Mouse (Mus musculus): ENCODE measurements at regions not wholly inside any gene's neighbourhood (a gene's known extent, or its start where the extent isn't known, plus 50 kb on each side); places are given as distances from the start of the nearest gene placed in this dataset.

DNA sequence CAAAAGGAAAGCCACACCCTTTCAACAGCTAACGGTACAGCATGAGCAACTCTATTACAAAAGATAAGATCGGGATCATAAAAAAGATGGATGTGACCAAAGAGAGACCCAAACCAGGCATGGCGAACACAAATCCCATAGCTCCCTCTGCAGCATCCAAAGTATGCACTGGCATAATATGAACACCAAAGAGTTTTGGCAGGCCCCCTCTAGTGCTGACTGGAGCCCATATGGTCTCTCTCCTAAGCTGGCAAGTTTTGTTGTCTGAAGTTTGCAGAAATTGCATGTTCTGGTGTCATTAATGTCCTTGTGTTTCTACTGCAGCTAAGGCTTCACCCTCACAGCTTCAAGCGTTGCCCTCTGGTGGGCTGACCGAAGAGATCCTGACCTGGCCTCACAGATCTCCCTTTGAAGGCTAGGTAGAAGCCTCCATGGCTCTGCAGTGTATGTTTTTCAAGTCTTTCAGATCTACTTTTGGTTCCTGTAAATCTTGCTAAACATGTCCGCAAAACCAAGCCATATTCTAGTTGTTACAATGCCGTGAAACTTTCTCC, 75.7 kb upstream of the Bcl2l14 start:
- no peak overlapping the region for H3K4me3 ChIP-seq (replicated peaks; ENCODE audit: low read length)
- no peaks in the 10 kb centered on the region for H3K36me3 ChIP-seq (ENCODE audit: control insufficient read depth, insufficient read depth, low read length)
- ATAC-seq (ENCODE audit: low FRiP score, low read depth), result no peak
- no peak for DNase-seq (ENCODE audit: low spot score)
- no peak overlapping the region for H3K4me2 ChIP-seq (replicated peaks; ENCODE audit: low read depth, low read length, severe bottlenecking)
- no peak overlapping the region for H3K27ac ChIP-seq (replicated peaks; ENCODE audit: low read depth, low read length)
- no peak overlapping the region for H3K9ac ChIP-seq (ENCODE audit: low read depth, low read length, severe bottlenecking)
- H3K9me3 ChIP-seq (ENCODE audit: control insufficient read depth, low read length), result no peaks in the 10 kb centered on the region
- no peaks in the 10 kb centered on the region for H3K4me1 ChIP-seq (ENCODE audit: control insufficient read depth, insufficient read depth, low read length)
- WGBS, result 91% methylated on average over 7 of the region's 7 CpGs
- no peaks in the 10 kb centered on the region for H3K27me3 ChIP-seq (ENCODE audit: control insufficient read depth, insufficient read depth, low read length)
- TF ChIP-seq POLR2A (IDR thresholded peaks at IDR 0.05; ENCODE audit: borderline replicate concordance, extremely low read depth, insufficient read depth, insufficient read length), result no peak

GRCm38 (mm10) chr6:134324001-134324400, 72.1 kb upstream of the Bcl2l14 start:
- no peak overlapping the region for H3K4me2 ChIP-seq (replicated peaks; ENCODE audit: low read depth, low read length, severe bottlenecking)
- ATAC-seq (ENCODE audit: low FRiP score, low read depth), result no peak
- DNase-seq (ENCODE audit: low spot score), result no peak
- no peaks in the 10 kb centered on the region for H3K4me1 ChIP-seq (ENCODE audit: control insufficient read depth, insufficient read depth, low read length)
- no peak overlapping the region for H3K9ac ChIP-seq (ENCODE audit: low read depth, low read length, severe bottlenecking)
- no peak for TF ChIP-seq POLR2A (IDR thresholded peaks at IDR 0.05; ENCODE audit: borderline replicate concordance, extremely low read depth, insufficient read depth, insufficient read length)
- WGBS, result 80% methylated on average over 3 of the region's 3 CpGs
- no peak overlapping the region for H3K27ac ChIP-seq (replicated peaks; ENCODE audit: low read depth, low read length)
- H3K36me3 ChIP-seq (ENCODE audit: control insufficient read depth, insufficient read depth, low read length), result no peaks in the 10 kb centered on the region
- no peaks in the 10 kb centered on the region for H3K27me3 ChIP-seq (ENCODE audit: control insufficient read depth, insufficient read depth, low read length)
- H3K9me3 ChIP-seq (ENCODE audit: control insufficient read depth, low read length), result no peaks in the 10 kb centered on the region
- H3K4me3 ChIP-seq (replicated peaks; ENCODE audit: low read length), result no peak overlapping the region

DNA sequence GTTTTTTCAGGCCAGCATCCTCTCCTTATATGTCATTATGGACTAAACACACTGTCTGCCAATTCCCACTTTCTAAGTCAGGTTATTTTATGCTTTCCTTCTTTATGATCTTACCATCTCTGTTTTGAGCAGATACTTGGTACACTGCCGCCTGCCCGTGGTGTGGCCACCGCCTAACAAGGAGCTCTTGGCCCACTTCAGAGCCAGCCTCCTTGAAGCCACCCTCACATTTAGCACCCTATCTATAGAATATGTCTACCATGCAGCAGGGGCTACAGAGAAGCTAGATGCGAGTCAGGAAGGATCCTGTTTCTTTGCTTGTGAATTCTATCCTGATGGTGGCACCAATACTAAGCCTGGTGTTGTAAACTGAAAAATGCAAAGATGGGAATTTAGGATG, 70.6 kb upstream of the Bcl2l14 start:
- TF ChIP-seq POLR2A (IDR thresholded peaks at IDR 0.05; ENCODE audit: borderline replicate concordance, extremely low read depth, insufficient read depth, insufficient read length), result no peak
- no peak for ATAC-seq (ENCODE audit: low FRiP score, low read depth)
- no peaks in the 10 kb centered on the region for H3K9me3 ChIP-seq (ENCODE audit: control insufficient read depth, low read length)
- DNase-seq (ENCODE audit: low spot score), result no peak
- H3K27ac ChIP-seq (replicated peaks; ENCODE audit: low read depth, low read length), result no peak overlapping the region
- no peak overlapping the region for H3K4me3 ChIP-seq (replicated peaks; ENCODE audit: low read length)
- H3K4me2 ChIP-seq (replicated peaks; ENCODE audit: low read depth, low read length, severe bottlenecking), result no peak overlapping the region
- peaks cover 3% of the 10 kb centered on the region; the same call in 1 of the 2 replicates for H3K4me1 ChIP-seq (ENCODE audit: control insufficient read depth, insufficient read depth, low read length)
- no peaks in the 10 kb centered on the region for H3K27me3 ChIP-seq (ENCODE audit: control insufficient read depth, insufficient read depth, low read length)
- no peak overlapping the region for H3K9ac ChIP-seq (ENCODE audit: low read depth, low read length, severe bottlenecking)
- 94% methylated on average over 4 of the region's 4 CpGs for WGBS
- no peaks in the 10 kb centered on the region for H3K36me3 ChIP-seq (ENCODE audit: control insufficient read depth, insufficient read depth, low read length)

GRCm38 (mm10) chr6:134329550-134330299, 66.4 kb upstream of the Bcl2l14 start:
- no peaks in the 10 kb centered on the region for H3K9me3 ChIP-seq (ENCODE audit: control insufficient read depth, low read length)
- no peak overlapping the region for H3K4me2 ChIP-seq (replicated peaks; ENCODE audit: low read depth, low read length, severe bottlenecking)
- WGBS, result 68% methylated on average over 10 of the region's 10 CpGs
- no peak for TF ChIP-seq POLR2A (IDR thresholded peaks at IDR 0.05; ENCODE audit: borderline replicate concordance, extremely low read depth, insufficient read depth, insufficient read length)
- H3K4me1 ChIP-seq (ENCODE audit: control insufficient read depth, insufficient read depth, low read length), result peaks cover 3% of the 10 kb centered on the region; the same call in 1 of the 2 replicates
- H3K9ac ChIP-seq (ENCODE audit: low read depth, low read length, severe bottlenecking), result no peak overlapping the region
- H3K27ac ChIP-seq (replicated peaks; ENCODE audit: low read depth, low read length), result peak overlapping the region; percentile 63
- no peak overlapping the region for H3K4me3 ChIP-seq (replicated peaks; ENCODE audit: low read length)
- H3K27me3 ChIP-seq (ENCODE audit: control insufficient read depth, insufficient read depth, low read length), result no peaks in the 10 kb centered on the region
- peak; percentile 15; the same call in 1 of the 2 replicates for ATAC-seq (ENCODE audit: low FRiP score, low read depth)
- peak; percentile 4 for DNase-seq (ENCODE audit: low spot score)
- H3K36me3 ChIP-seq (ENCODE audit: control insufficient read depth, insufficient read depth, low read length), result no peaks in the 10 kb centered on the region

GRCm38 (mm10) chr6:134330300-134330640, 65.8 kb upstream of the Bcl2l14 start:
- H3K9ac ChIP-seq (ENCODE audit: low read depth, low read length, severe bottlenecking), result no peak overlapping the region
- WGBS, result 97% methylated on average over 4 of the region's 4 CpGs
- no peak for DNase-seq (ENCODE audit: low spot score)
- H3K9me3 ChIP-seq (ENCODE audit: control insufficient read depth, low read length), result no peaks in the 10 kb centered on the region
- H3K4me3 ChIP-seq (replicated peaks; ENCODE audit: low read length), result no peak overlapping the region
- ATAC-seq (ENCODE audit: low FRiP score, low read depth), result no peak
- peaks cover 3% of the 10 kb centered on the region; the same call in 1 of the 2 replicates for H3K4me1 ChIP-seq (ENCODE audit: control insufficient read depth, insufficient read depth, low read length)
- TF ChIP-seq POLR2A (IDR thresholded peaks at IDR 0.05; ENCODE audit: borderline replicate concordance, extremely low read depth, insufficient read depth, insufficient read length), result no peak
- no peak overlapping the region for H3K4me2 ChIP-seq (replicated peaks; ENCODE audit: low read depth, low read length, severe bottlenecking)
- no peaks in the 10 kb centered on the region for H3K27me3 ChIP-seq (ENCODE audit: control insufficient read depth, insufficient read depth, low read length)
- H3K27ac ChIP-seq (replicated peaks; ENCODE audit: low read depth, low read length), result peak overlapping the region; percentile 63
- H3K36me3 ChIP-seq (ENCODE audit: control insufficient read depth, insufficient read depth, low read length), result no peaks in the 10 kb centered on the region
